In the genomic region with DNA sequence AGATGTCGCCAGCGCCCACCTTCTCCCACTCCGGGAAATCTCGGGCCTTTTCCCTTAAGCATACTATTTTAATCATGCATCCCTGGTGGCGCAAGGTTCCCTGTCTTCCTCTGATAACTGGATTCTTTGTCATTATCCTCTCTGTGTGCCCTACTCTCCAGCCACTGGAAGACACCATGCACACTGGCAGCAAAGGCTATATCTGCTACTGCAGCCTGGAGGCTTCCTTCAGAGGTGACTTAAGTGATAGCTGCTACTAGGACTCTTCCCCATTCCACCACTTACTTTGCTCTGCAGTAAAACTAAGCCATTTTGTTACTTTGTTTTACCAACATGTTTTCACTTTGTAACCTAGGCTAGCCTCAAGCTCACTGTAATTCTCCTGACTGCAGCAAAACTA, we compare ENCODE assay signal across 31 mouse cellular contexts. TPM values are rescaled to one million over a fixed set of nuclear protein-coding genes. Genes with fewer than 3 reads are reported as not detected.
DNase-seq lines count a peak whose midpoint lies in the region; ATAC-seq and TF ChIP-seq lines count a peak whose summit lies in the region.
"Had no signal": no experiment of that assay in that cellular context is flagged by ENCODE, and none has a peak within 500 bp of the region (broad histone marks: within the 10 kb centered on the region; RNA-seq: fewer than 3 reads in every experiment).

No protein-coding gene starts in this region.

- no peaks in the 10 kb centered on the region for H3K9me3 ChIP-seq in megakaryocyte, embryonic 14.5 days
- H3K9me3 ChIP-seq in intestine, postnatal 0 days (ENCODE audit: control insufficient read depth), result no peaks in the 10 kb centered on the region
- H3K9me3 ChIP-seq: embryonic facial prominence, embryonic 15.5 days; forebrain, embryonic 12.5 days; limb, embryonic 10.5 days; limb, embryonic 15.5 days; neural tube, embryonic 15.5 days had no signal

- TF ChIP-seq CTCF in layer of hippocampus, adult 2 months (conservative IDR thresholded peaks at IDR 0.05), result no peak
- TF ChIP-seq CTCF in intestine, postnatal 0 days (IDR thresholded peaks at IDR 0.05; ENCODE audit: low read depth), result no peak

- no peak overlapping the region for H3K9ac ChIP-seq in intestine, postnatal 0 days (ENCODE audit: low read depth, low read length)
- H3K9ac ChIP-seq: embryonic facial prominence, embryonic 15.5 days; forebrain, embryonic 12.5 days; forebrain, postnatal 0 days; hindbrain, embryonic 12.5 days; limb, embryonic 15.5 days; midbrain, embryonic 13.5 days; neural tube, embryonic 15.5 days had no signal

- no peaks in the 10 kb centered on the region for H3K27me3 ChIP-seq in megakaryocyte, embryonic 14.5 days (replicated peaks)
- H3K27me3 ChIP-seq in intestine, postnatal 0 days (replicated peaks; ENCODE audit: control insufficient read depth, insufficient read depth, low read length), result no peaks in the 10 kb centered on the region
- H3K27me3 ChIP-seq: embryonic facial prominence, embryonic 15.5 days; forebrain, embryonic 12.5 days; hindbrain, embryonic 12.5 days; limb, embryonic 15.5 days; midbrain, embryonic 13.5 days; neural tube, embryonic 15.5 days had no signal

- no peak for ATAC-seq in megakaryocyte, adult 5-6 weeks (ENCODE audit: poor library complexity, severe bottlenecking)
- peak; percentile 51 for ATAC-seq in megakaryocyte progenitor cell, adult 5-6 weeks (replicated peaks; ENCODE audit: poor library complexity)
- no peak for ATAC-seq in inflammation-experienced regulatory T-cells, adult 6 months
- ATAC-seq in intestine, postnatal 0 days, result no peak
- ATAC-seq: activated CD4-positive, CD25-positive, alpha-beta regulatory T cell, adult 4 months; forebrain, postnatal 0 days; midbrain, embryonic 13.5 days had no signal

- 70% methylated on average over 5 of the region's 5 CpGs for WGBS in intestine, postnatal 0 days

- no peak overlapping the region for H3K4me3 ChIP-seq in layer of hippocampus, adult 2 months
- peak overlapping the region; percentile 81 for H3K4me3 ChIP-seq in megakaryocyte, embryonic 14.5 days (replicated peaks)
- H3K4me3 ChIP-seq in intestine, postnatal 0 days (ENCODE audit: low read depth, low read length), result no peak overlapping the region
- H3K4me3 ChIP-seq: embryonic facial prominence, embryonic 10.5 days; embryonic facial prominence, embryonic 15.5 days; forebrain, embryonic 12.5 days; hindbrain, embryonic 12.5 days; limb, embryonic 10.5 days; limb, embryonic 15.5 days; midbrain, embryonic 13.5 days; neural tube, embryonic 15.5 days had no signal

- no peak overlapping the region for H3K4me2 ChIP-seq in intestine, postnatal 0 days (replicated peaks; ENCODE audit: low read depth)
- H3K4me2 ChIP-seq: embryonic facial prominence, embryonic 15.5 days; forebrain, embryonic 12.5 days; heart, embryonic 11.5 days; hindbrain, embryonic 12.5 days; limb, embryonic 15.5 days; midbrain, embryonic 13.5 days; neural tube, embryonic 15.5 days had no signal

- peak overlapping the region; percentile 62; the same call in 1 of the 2 replicates for H3K27ac ChIP-seq in layer of hippocampus, adult 2 months
- no peak overlapping the region for H3K27ac ChIP-seq in intestine, postnatal 0 days (ENCODE audit: low read depth, low read length)
- H3K27ac ChIP-seq: embryonic facial prominence, embryonic 10.5 days; embryonic facial prominence, embryonic 15.5 days; forebrain, embryonic 12.5 days; hindbrain, embryonic 12.5 days; limb, embryonic 10.5 days; limb, embryonic 15.5 days; midbrain, embryonic 13.5 days; neural tube, embryonic 15.5 days had no signal

- peaks cover 67% of the 10 kb centered on the region for H3K36me3 ChIP-seq in megakaryocyte, embryonic 14.5 days (replicated peaks; ENCODE audit: low read length)
- H3K36me3 ChIP-seq in intestine, postnatal 0 days (ENCODE audit: control insufficient read depth, insufficient read depth), result peaks cover 3% of the 10 kb centered on the region; the same call in 1 of the 2 replicates
- H3K36me3 ChIP-seq: embryonic facial prominence, embryonic 15.5 days had no signal

- H3K4me1 ChIP-seq in megakaryocyte, embryonic 14.5 days, result peaks cover 93% of the 10 kb centered on the region
- no peaks in the 10 kb centered on the region for H3K4me1 ChIP-seq in intestine, postnatal 0 days (replicated peaks; ENCODE audit: control insufficient read depth, insufficient read depth, low read length)
- H3K4me1 ChIP-seq: neural tube, embryonic 15.5 days had no signal

- DNase-seq in layer of hippocampus, adult 2 months (ENCODE audit: low spot score in 2 of 2), result no peak
- no peak for DNase-seq in layer of hippocampus, postnatal 14 days (ENCODE audit: low spot score in 2 of 2)
- peak; percentile 23 for DNase-seq in brain, adult 2 months (ENCODE audit: low read depth, low spot score)
- DNase-seq: adrenal gland, adult 8-10 months; cerebellum, adult 18-20 months; cerebellum, postnatal 10 days; forebrain, postnatal 0 days; gastrocnemius, postnatal 14 days; heart, postnatal 36 days; kidney, adult 11 months; kidney, postnatal 14 days; lung, adult 2 months; lung, postnatal 10 days; retina, postnatal 1 day; right cerebral cortex, postnatal 14 days; thymus, postnatal 14 days had no signal

RNA-seq across cellular contexts. Expression of gene Pik3cb, which starts 30.2 kb away (rescaled TPM):
- total RNA-seq in layer of hippocampus, adult 2 months (2021), result 10 to 100 TPM; 28.2 to 28.3 TPM
- total RNA-seq in layer of hippocampus, postnatal 14 days (2021), result 10 to 100 TPM; 22.9 to 23.6 TPM
- 0.82 and 1.8 TPM in 2 replicates for polyA plus RNA-seq in megakaryocyte, embryonic 14.5 days (2012; ENCODE audit: insufficient read depth, low replicate concordance)
- total RNA-seq in megakaryocyte, adult 5-6 weeks (2015), result 18.9 and 19.9 TPM in 2 replicates
- total RNA-seq in megakaryocyte, adult 5-6 weeks (2017), result 8.2 and 10.0 TPM in 2 replicates
- 12.3 and 13.5 TPM in 2 replicates for total RNA-seq in megakaryocyte progenitor cell, adult 5-6 weeks (2015)
- total RNA-seq in megakaryocyte progenitor cell, adult 5-6 weeks (2017), result 4.6 and 5.3 TPM in 2 replicates
- polyA plus RNA-seq in inflammation-experienced regulatory T-cells, adult 6 months (2017; shearing (Covaris generic)), result under 1 TPM; 0.42 to 0.63 (median 0.48) TPM
- polyA plus RNA-seq in intestine, postnatal 0 days (2015; fragmentation: Nextera tagmentation; extraction: Ambion mirVana), result 1.2 and 1.6 TPM in 2 replicates
